8 mouse cellular contexts compared by ENCODE assay signal in genomic region chr12:79130299-79131177, GRCm38 (mm10). TPM values are rescaled to one million over a fixed set of nuclear protein-coding genes. Genes with fewer than 3 reads are reported as not detected.
DNase-seq lines count a peak whose midpoint lies in the region; ATAC-seq and TF ChIP-seq lines count a peak whose summit lies in the region.

Gene Arg2 (plus strand): TSS chr12:79130777.

- no peaks in the 10 kb centered on the region for H3K9me3 ChIP-seq in ES-Bruce4 (replicated peaks; ENCODE audit: control insufficient read depth, insufficient read depth, low read length, poor library complexity, severe bottlenecking)
- no peaks in the 10 kb centered on the region for H3K9me3 ChIP-seq in forebrain, embryonic 12.5 days
- no peaks in the 10 kb centered on the region for H3K9me3 ChIP-seq in liver, postnatal 0 days (ENCODE audit: low read length)
- H3K9me3 ChIP-seq in neural tube, embryonic 14.5 days (ENCODE audit: control insufficient read depth, low read length): no peaks in the 10 kb centered on the region

- DNase-seq in heart, postnatal 4 days: peak; percentile 49
- peak; percentile 22 to 71 for DNase-seq in layer of hippocampus, adult 18-20 months (ENCODE audit: low spot score in 2 of 2)
- peak; percentile 77 for DNase-seq in liver, postnatal 0 days
- DNase-seq in testis, postnatal 10 days (ENCODE audit: low spot score): peak; percentile 61

- peak within 1 kb of the TSS; percentile 74 for H3K4me3 ChIP-seq in ES-Bruce4 (ENCODE audit: low read depth, low read length)
- peak within 1 kb of the TSS; percentile 48 for H3K4me3 ChIP-seq in forebrain, embryonic 12.5 days (replicated peaks)
- peak within 1 kb of the TSS; percentile 35 for H3K4me3 ChIP-seq in liver, postnatal 0 days (ENCODE audit: low read depth, low read length)
- H3K4me3 ChIP-seq in neural tube, embryonic 14.5 days (ENCODE audit: low read depth, low read length): peak within 1 kb of the TSS; percentile 45

- H3K27ac ChIP-seq in ES-Bruce4 (ENCODE audit: insufficient read depth, low read length): no peak within 1 kb of the TSS
- no peak within 1 kb of the TSS for H3K27ac ChIP-seq in forebrain, embryonic 12.5 days
- H3K27ac ChIP-seq in liver, postnatal 0 days (ENCODE audit: low read depth): no peak within 1 kb of the TSS
- peak within 1 kb of the TSS; percentile 34; the same call in 1 of the 2 replicates for H3K27ac ChIP-seq in neural tube, embryonic 14.5 days (ENCODE audit: low read depth, low read length)

- no peak within 1 kb of the TSS for H3K9ac ChIP-seq in ES-Bruce4 (ENCODE audit: low read depth, poor library complexity, severe bottlenecking)
- H3K9ac ChIP-seq in forebrain, embryonic 12.5 days: peak within 1 kb of the TSS; percentile 47
- no peak within 1 kb of the TSS for H3K9ac ChIP-seq in liver, postnatal 0 days (replicated peaks)
- H3K9ac ChIP-seq in neural tube, embryonic 14.5 days (replicated peaks; ENCODE audit: low read depth, low read length): peak within 1 kb of the TSS; percentile 51

- H3K27me3 ChIP-seq in ES-Bruce4 (ENCODE audit: control insufficient read depth, insufficient read depth, low read length, poor library complexity, severe bottlenecking): peaks cover 20% of the 10 kb centered on the region
- H3K27me3 ChIP-seq in forebrain, embryonic 12.5 days: peaks cover 42% of the 10 kb centered on the region
- peaks cover 30% of the 10 kb centered on the region for H3K27me3 ChIP-seq in liver, postnatal 0 days (ENCODE audit: insufficient read depth, low read length)
- H3K27me3 ChIP-seq in neural tube, embryonic 14.5 days (ENCODE audit: control insufficient read depth, insufficient read depth, low read length): peaks cover 6% of the 10 kb centered on the region

- TF ChIP-seq CTCF in ES-Bruce4 (IDR thresholded peaks at IDR 0.05; ENCODE audit: low read depth, low read length): no peak
- no peak for TF ChIP-seq CTCF in liver, postnatal 0 days (IDR thresholded peaks at IDR 0.05; ENCODE audit: low read depth)

- WGBS in forebrain, embryonic 12.5 days: under 1% methylated on average over 47 of the region's 47 CpGs
- WGBS in liver, postnatal 0 days (ENCODE audit: insufficient replicate concordance): 2% methylated on average over 45 of the region's 47 CpGs
- under 1% methylated on average over 47 of the region's 47 CpGs for WGBS in neural tube, embryonic 14.5 days

- H3K4me2 ChIP-seq in forebrain, embryonic 12.5 days: peak within 1 kb of the TSS; percentile 90
- H3K4me2 ChIP-seq in liver, postnatal 0 days (ENCODE audit: low read depth, low read length): peak within 1 kb of the TSS; percentile 62
- H3K4me2 ChIP-seq in neural tube, embryonic 14.5 days (ENCODE audit: low read depth, low read length): peak within 1 kb of the TSS; percentile 71

- no peaks in the 10 kb centered on the region for H3K36me3 ChIP-seq in ES-Bruce4 (ENCODE audit: control insufficient read depth, insufficient read depth, low read length, poor library complexity, severe bottlenecking)
- H3K36me3 ChIP-seq in forebrain, embryonic 12.5 days (replicated peaks): no peaks in the 10 kb centered on the region
- H3K36me3 ChIP-seq in liver, postnatal 0 days (replicated peaks; ENCODE audit: insufficient read depth, low read length): no peaks in the 10 kb centered on the region
- no peaks in the 10 kb centered on the region for H3K36me3 ChIP-seq in neural tube, embryonic 14.5 days (ENCODE audit: control insufficient read depth, insufficient read depth, low read length)

- H3K4me1 ChIP-seq in ES-Bruce4 (ENCODE audit: control insufficient read depth, insufficient read depth, low read length): no peaks in the 10 kb centered on the region
- H3K4me1 ChIP-seq in forebrain, embryonic 12.5 days: peaks cover 12% of the 10 kb centered on the region
- H3K4me1 ChIP-seq in liver, postnatal 0 days (ENCODE audit: insufficient read depth): peaks cover 8% of the 10 kb centered on the region
- H3K4me1 ChIP-seq in neural tube, embryonic 14.5 days (ENCODE audit: control insufficient read depth, insufficient read depth, low read length): 0 out of 2 replicates have a peak, but pooled peaks cover 5% of the 10 kb centered on the region

- TF ChIP-seq EP300 in ES-Bruce4 (IDR thresholded peaks at IDR 0.05; ENCODE audit: insufficient read depth, low read depth, low read length): no peak
- no peak for TF ChIP-seq EP300 in liver, postnatal 0 days (IDR thresholded peaks at IDR 0.05; ENCODE audit: low read depth)

- peak; percentile 72; the same call in 1 of the 2 replicates for ATAC-seq in cerebellum, adult (ENCODE audit: insufficient number of reproducible peaks, low FRiP score, low TSS enrichment)
- ATAC-seq in forebrain, embryonic 12.5 days (ENCODE audit: low FRiP score): peak; percentile 96
- 0 out of 2 replicates have a peak, but pooled peaks have one; percentile 31 for ATAC-seq in liver, postnatal 0 days
- peak; percentile 97 for ATAC-seq in neural tube, embryonic 14.5 days (ENCODE audit: low read depth)

- no peak for TF ChIP-seq POLR2A in ES-Bruce4 (IDR thresholded peaks at IDR 0.05; ENCODE audit: insufficient read depth, low read length)

RNA-seq across cellular contexts. Expression of gene Arg2, which starts in this region (rescaled TPM):
- not detected in 2 replicates for polyA plus RNA-seq in ES-Bruce4 (2011; ENCODE audit: insufficient read depth, insufficient read length, low read depth, missing spikeins)
- polyA plus RNA-seq in forebrain, embryonic 12.5 days (2016; fragmentation: Nextera tagmentation; extraction: Ambion mirVana): 8.5 and 9.9 TPM in 2 replicates
- total RNA-seq in heart, postnatal 4 days (2021): not detected
- 1 to 10 TPM; 2.9 to 3.2 TPM for total RNA-seq in layer of hippocampus, adult 18-20 months (2021)
- 0.92 and 1.3 TPM in 2 replicates for polyA plus RNA-seq in liver, postnatal 0 days (2015; fragmentation: Nextera tagmentation; extraction: Ambion mirVana)
- 35.5 and 36.1 TPM in 2 replicates for polyA plus RNA-seq in neural tube, embryonic 14.5 days (2014; fragmentation: Nextera tagmentation; extraction: Ambion mirVana)

Comparison
In these comparisons a context has a peak if more than half of its experiments do, and no peak if none do; other contexts are left out.
1. Peak in DNase-seq in heart, postnatal 4 days; RNA of the gene not detected or under 1 TPM.
2. H3K9ac ChIP-seq: peak in forebrain, embryonic 12.5 days (single experiment) and neural tube, embryonic 14.5 days (single experiment); none in ES-Bruce4 (single experiment) and liver, postnatal 0 days (single experiment).
3. ATAC-seq: peak in every context shown above with its lines; median percentile 97 in neural tube, embryonic 14.5 days; 96 in forebrain, embryonic 12.5 days; 72 in cerebellum, adult; 31 in liver, postnatal 0 days.
4. Peak in every context shown above with its lines, with median percentiles within 50 percentile points of each other: H3K4me3 ChIP-seq, H3K4me2 ChIP-seq and DNase-seq.